Mouse (Mus musculus) megakaryocyte, embryonic 14.5 days (primary cell): Measurements from ENCODE around the gene Slc10a1. TPM values are rescaled to one million over a fixed set of nuclear protein-coding genes. Genes with fewer than 3 reads are reported as not detected.
"Not testable (repeated sequence)": the region's sequence is repeated elsewhere in the genome, so short reads cannot be mapped to it uniquely, and the experiment has no call there.

Experiments
- H3K27me3 ChIP-seq: replicated peaks from 2 replicates; pipeline ENCODE3; 2012; ENCODE audit warnings: inconsistent platforms
- H3K36me3 ChIP-seq: replicated peaks from 2 replicates; pipeline ENCODE3; 2012; ENCODE audit warnings: low read length, inconsistent platforms, mixed read lengths
- H3K4me1 ChIP-seq: 2 replicates; pipeline ENCODE4 v1.6.1; 2012; ENCODE audit warnings: inconsistent platforms
- H3K4me3 ChIP-seq: replicated peaks from 2 replicates; pipeline ENCODE3; 2012; ENCODE audit warnings: moderate library complexity, mild to moderate bottlenecking, inconsistent platforms
- H3K9me3 ChIP-seq: 2 replicates; pipeline ENCODE4 v1.6.1; 2012; ENCODE audit warnings: inconsistent platforms
- FLI1 ChIP-seq: IDR thresholded peaks from 2 replicates; pipeline ENCODE4 v1.6.1; 2012; ENCODE audit warnings: low read length, inconsistent platforms, mixed read lengths
- GATA1 ChIP-seq: IDR thresholded peaks from 3 replicates; pipeline ENCODE4 v1.6.1; 2012; ENCODE audit warnings: mixed read lengths, low read length, inconsistent platforms, borderline replicate concordance
- polyA plus RNA-seq: library from polyadenylated mRNA; stranded (reverse); fragments of >175 nt; gene quantifications from 2 replicates; pipeline ENCODE4 v1.2.3, GENCODE M21; 2012; ENCODE audit warnings: low replicate concordance; ENCODE audit not compliant: insufficient read depth

The Slc10a1 gene
- polyA plus RNA-seq, 1 experiment = not detected

DNA sequence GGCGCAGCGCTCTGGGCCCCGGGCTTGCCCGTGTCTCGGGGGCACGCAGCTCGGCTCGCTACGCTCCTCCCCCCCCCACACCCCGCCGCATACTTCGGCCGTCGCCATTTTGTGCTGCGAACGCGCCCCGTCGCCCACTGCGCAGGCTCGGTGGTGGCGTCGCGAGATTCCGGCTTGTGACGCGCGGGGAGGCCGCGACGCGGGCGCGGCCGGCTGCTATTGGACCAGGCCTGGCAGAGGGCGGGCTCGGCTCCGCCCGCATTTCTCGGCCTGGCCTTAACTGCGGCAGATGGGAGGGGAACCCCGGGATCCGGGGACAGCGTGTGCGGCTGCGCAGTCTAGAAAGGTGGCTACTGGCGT is 22.5 kb downstream of the Slc10a1 start:
- Histone ChIP-seq H3K36me3 (peaks cover 44% of the 10 kb centered on the region), H3K4me3 (peak overlapping the region; percentile 98), H3K9me3 (no peaks in the 10 kb centered on the region), H3K27me3 (no peaks in the 10 kb centered on the region), H3K4me1 (peaks cover 50% of the 10 kb centered on the region)
- TF ChIP-seq GATA1 = no peak
- TF ChIP-seq FLI1 = no peak

DNA sequence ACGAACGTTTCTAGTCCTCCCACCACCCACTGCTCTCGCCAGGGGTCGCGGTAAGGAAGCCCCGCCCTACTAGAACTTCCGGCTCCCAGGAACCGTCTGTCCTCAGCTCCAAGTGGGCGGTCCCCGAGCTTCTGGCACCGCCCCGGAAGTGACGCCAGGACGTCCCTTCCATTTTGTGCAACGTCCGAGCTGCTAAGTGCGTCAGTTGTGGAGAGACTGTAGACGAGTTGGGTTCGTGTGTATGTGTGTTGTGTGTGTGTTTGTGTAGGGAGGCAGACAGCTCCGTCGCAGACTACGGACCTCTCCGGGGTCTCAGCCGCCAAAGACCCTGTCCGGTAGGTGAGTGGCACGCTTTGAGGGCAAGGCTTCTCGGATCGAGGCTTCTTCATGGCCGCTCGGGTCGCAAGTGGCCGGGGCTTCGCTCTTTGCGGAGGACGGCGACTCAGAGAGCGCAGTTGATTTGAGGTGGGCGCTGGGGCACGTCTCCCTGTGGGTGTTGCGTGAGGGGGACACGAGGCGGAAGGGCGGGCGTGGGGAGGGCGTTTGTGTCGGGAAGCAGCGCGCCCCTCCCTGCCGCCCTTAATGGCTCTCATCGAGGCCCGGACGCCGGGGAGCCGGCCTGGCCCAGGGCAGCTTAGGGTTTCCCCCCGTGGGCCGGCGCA is 23.0 kb downstream of the Slc10a1 start, which contains the start of gene Srsf5:
Gene Srsf5 (plus strand): TSS at position 171 of the 662 bp plus-strand sequence.
- TF ChIP-seq GATA1 = no peak
- peak; percentile 85 for TF ChIP-seq FLI1
- Histone ChIP-seq H3K4me1 (peaks cover 48% of the 10 kb centered on the region), H3K9me3 (no peaks in the 10 kb centered on the region), H3K27me3 (no peaks in the 10 kb centered on the region), H3K36me3 (peaks cover 39% of the 10 kb centered on the region), H3K4me3 (peak within 1 kb of the TSS; percentile 98)

DNA sequence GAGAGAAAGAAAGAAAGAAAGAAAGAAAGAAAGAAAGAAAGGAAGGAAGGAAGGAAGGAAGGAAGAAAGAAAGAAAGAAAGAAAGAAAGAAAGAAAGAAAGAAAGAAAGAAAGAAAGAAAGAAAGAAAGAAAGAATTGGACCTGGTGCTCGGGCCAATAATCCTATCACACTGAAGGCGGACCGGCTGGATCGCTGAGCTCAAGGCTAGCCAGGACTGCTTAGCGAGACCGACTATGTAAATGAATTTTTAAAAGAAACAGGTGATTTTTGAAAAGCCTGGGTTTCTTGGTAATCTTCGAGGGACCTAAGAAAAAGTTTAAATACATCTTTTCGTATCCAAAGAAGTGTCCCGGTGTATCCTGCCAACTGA is 23.6 kb downstream of the Slc10a1 start:
- Histone ChIP-seq H3K4me1 (peaks cover 49% of the 10 kb centered on the region), H3K36me3 (peaks cover 36% of the 10 kb centered on the region), H3K4me3 (peak overlapping the region; percentile 98)
- not testable (repeated sequence) for H3K27me3 ChIP-seq, H3K9me3 ChIP-seq

DNA sequence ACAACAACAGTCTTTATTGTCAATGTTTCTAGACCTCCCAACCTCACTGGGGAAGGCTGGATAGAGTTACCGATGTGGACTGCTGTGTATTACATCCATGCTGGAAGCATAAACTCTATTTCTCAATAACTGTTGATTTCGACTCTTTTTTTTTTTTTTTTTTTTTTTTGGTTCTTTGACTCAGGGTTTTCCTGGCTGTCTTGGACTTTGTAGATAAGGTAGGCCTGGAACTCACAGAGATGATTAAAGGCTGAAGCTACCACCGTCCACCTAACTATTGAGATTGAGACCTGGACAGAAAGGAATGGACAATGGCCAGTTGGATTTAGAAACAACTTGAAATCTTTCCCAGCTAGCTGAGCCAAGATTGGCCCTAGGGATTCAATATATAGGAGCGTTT is 24.3 kb downstream of the Slc10a1 start:
- H3K9me3 ChIP-seq = no peaks in the 10 kb centered on the region
- peaks cover 51% of the 10 kb centered on the region for H3K4me1 ChIP-seq
- H3K4me3 ChIP-seq = no peak overlapping the region
- peaks cover 32% of the 10 kb centered on the region for H3K36me3 ChIP-seq
- no peaks in the 10 kb centered on the region for H3K27me3 ChIP-seq
- TF ChIP-seq GATA1 (no peak), FLI1 (no peak)

DNA sequence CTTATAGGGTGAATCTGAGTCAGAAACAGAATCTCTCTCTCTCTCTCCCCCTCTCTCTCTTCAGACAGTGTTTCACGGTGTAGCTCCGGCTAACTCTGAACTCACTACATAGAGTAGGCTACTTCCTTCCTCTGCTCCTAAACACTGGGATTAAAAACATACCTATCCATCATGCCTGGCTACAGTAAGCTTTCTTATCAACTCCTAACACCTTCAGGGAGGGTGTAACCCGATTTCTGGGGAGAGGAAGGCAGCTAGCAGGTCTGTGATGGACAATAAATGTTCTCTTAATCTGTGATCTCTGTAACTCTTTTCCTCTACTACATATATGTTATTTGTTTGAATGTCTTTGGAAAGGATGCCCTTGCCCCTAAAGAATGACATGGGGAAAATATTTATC is 25.1 kb downstream of the Slc10a1 start:
- peaks cover 53% of the 10 kb centered on the region for H3K4me1 ChIP-seq

DNA sequence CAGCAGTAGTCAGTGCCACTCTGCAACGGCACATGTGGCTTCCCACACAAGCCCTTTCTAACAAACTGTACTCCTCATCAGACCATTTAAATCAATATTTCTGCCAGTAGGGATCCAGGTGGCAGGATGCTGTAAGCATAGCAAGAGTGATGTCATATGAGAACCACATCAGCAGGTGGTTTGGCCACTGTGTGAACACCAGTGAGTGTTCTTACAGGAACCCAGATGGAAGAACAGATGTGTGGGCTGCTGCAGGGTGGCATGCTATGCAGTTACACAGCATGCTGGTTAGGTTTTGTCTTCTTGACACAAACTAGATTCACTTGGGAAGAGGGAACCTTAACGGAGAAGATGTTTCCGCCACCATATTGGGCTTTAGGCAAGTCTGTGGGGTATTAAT is 26.6 kb downstream of the Slc10a1 start:
- no peak overlapping the region for H3K4me3 ChIP-seq
- no peaks in the 10 kb centered on the region for H3K27me3 ChIP-seq
- H3K4me1 ChIP-seq = peaks cover 52% of the 10 kb centered on the region
- TF ChIP-seq FLI1 (no peak), GATA1 (no peak)
- peaks cover 10% of the 10 kb centered on the region for H3K36me3 ChIP-seq
- no peaks in the 10 kb centered on the region for H3K9me3 ChIP-seq

More for the DNA sequence above, 25.1 kb downstream of the Slc10a1 start:
- no peak for TF ChIP-seq FLI1
- no peak for TF ChIP-seq GATA1
- H3K27me3 ChIP-seq = no peaks in the 10 kb centered on the region
- H3K9me3 ChIP-seq = no peaks in the 10 kb centered on the region
- no peak overlapping the region for H3K4me3 ChIP-seq
- H3K36me3 ChIP-seq = peaks cover 24% of the 10 kb centered on the region

DNA sequence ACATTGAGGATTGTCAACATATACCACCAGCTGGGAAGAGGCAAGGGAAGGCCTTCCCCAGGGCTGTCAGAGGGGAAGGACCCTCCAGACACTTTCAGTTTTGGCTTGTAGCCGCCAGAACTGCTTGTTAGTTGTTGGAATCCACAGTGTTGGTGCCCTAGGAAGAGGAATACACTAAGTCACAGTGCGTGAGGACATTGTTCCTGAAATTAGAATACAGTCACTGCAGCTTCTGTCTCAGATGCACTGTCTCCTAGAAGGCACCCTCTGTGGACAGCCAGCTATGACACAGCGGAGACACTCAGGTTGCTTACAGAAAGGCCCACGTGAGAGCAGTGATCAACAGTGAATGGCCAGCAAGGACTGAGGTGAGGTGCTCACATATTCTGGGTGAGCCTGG is 29.3 kb downstream of the Slc10a1 start:
- Histone ChIP-seq H3K9me3 (no peaks in the 10 kb centered on the region), H3K27me3 (no peaks in the 10 kb centered on the region), H3K4me1 (peaks cover 42% of the 10 kb centered on the region), H3K4me3 (peak overlapping the region; percentile 80), H3K36me3 (peaks cover 3% of the 10 kb centered on the region)
- TF ChIP-seq FLI1 = no peak
- TF ChIP-seq GATA1 = no peak

DNA sequence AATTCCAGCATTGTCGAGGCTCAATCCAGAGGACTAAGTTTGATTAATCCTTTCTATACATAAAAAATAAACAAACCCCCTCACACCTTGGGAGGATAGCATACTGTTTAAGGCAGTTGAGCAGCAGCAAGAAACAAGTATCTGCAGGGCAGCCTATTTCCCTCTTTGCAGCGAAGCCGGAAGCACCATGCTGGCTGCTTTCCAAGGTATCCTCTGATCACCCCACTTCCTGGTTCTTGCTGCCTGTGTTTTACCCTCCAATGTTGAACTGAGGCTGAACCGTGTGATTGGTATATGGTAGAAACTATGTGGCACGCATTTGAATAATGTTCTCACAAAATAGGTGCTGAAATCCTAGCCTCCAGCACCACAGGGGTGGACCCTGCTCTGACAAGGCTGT is 29.9 kb downstream of the Slc10a1 start:
- peak overlapping the region; percentile 80 for H3K4me3 ChIP-seq
- H3K9me3 ChIP-seq = peaks cover 2% of the 10 kb centered on the region; the same call in 1 of the 2 replicates
- peaks cover 3% of the 10 kb centered on the region for H3K36me3 ChIP-seq
- no peaks in the 10 kb centered on the region for H3K27me3 ChIP-seq
- no peak for TF ChIP-seq GATA1
- peaks cover 37% of the 10 kb centered on the region for H3K4me1 ChIP-seq

DNA sequence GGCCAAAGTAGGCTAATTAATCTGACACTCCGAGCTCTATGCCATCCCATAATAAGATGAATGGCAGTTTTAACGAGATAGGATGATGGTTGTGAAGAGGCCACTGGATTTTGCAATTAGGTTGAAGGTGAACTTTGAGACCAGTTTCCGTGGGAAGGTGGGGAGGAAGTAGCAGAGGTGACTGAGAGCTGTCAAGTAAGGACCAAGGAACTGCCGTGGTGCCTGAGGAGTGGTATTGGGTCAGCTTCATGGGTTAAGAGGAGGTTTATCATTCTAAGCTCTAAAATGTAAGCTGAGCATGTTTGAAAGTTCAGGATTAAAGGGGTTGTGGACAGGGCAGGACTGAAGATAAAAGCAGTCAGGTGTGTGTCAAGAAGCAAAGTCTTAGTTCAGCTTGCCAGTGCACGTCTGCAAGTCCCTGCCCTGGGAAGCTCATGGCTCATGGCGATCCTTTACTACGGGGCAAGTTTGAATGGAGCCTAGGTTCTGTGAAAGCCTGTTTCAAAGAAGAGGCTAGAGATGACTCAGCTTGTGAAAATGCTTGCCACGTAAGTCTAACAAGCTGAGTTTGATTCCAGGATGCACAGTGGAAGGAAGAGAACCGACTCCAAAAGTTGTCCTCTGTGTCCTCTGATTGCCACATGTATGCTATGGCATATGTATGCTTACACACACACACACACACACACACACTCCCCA is 31.0 kb downstream of the Slc10a1 start:
- no peaks in the 10 kb centered on the region for H3K27me3 ChIP-seq
- peaks cover 3% of the 10 kb centered on the region; the same call in 1 of the 2 replicates for H3K9me3 ChIP-seq
- H3K36me3 ChIP-seq = peaks cover 3% of the 10 kb centered on the region
- no peak for TF ChIP-seq FLI1
- no peak for TF ChIP-seq GATA1
- peaks cover 27% of the 10 kb centered on the region for H3K4me1 ChIP-seq
- H3K4me3 ChIP-seq = peak overlapping the region; percentile 56

DNA sequence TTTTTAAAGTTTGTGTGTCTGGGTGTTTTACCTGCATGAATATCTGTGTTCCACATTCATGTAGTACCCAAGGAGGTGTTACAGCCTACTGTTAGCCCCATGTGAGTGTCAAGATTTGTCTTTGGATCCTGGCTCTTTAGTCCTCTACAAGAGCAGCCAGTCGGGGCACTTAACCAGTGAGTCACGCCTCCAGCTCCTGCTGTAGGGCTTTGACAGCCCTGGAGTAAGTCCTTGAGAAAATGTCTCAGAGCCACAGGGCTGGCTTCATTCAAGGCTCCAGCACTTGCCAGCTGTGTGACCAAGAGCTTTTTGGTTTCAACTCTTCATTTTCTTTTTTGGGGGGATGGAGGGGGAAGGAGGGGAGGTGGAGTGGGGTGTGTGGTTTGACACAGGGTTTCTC is 31.8 kb downstream of the Slc10a1 start:
- H3K27me3 ChIP-seq = peaks cover 1% of the 10 kb centered on the region
- H3K4me1 ChIP-seq = peaks cover 27% of the 10 kb centered on the region
- no peak for TF ChIP-seq FLI1
- TF ChIP-seq GATA1 = no peak
- peaks cover 3% of the 10 kb centered on the region; the same call in 1 of the 2 replicates for H3K9me3 ChIP-seq
- no peaks in the 10 kb centered on the region for H3K36me3 ChIP-seq
- no peak overlapping the region for H3K4me3 ChIP-seq
